Mouse (Mus musculus) MEL (cell line): ENCODE results near the gene Fbxo17.

Source experiments
- CTCF ChIP-seq, 3 experiments: IDR thresholded peaks in 2 of 3; conservative IDR thresholded peaks in 1 of 3; 2 replicates each; pipeline ENCODE4 v1.5.1; 2011 to 2012; ENCODE audit warnings: low read length in 3 of 3, low read depth in 2 of 3, mild to moderate bottlenecking in 2 of 3, improper control_type of control experiment in 1 of 3, inconsistent platforms in 1 of 3, mixed read lengths in 1 of 3, moderate library complexity in 1 of 3; ENCODE audit not compliant: control insufficient read depth in 1 of 3, insufficient read depth in 1 of 3, poor library complexity in 1 of 3, severe bottlenecking in 1 of 3
- EP300 ChIP-seq, 2 experiments: IDR thresholded peaks; 2 replicates each; pipeline ENCODE4 v1.6.1; 2011; ENCODE audit warnings: improper control_type of control experiment in 2 of 2, low read length in 2 of 2, low read depth in 1 of 2, mild to moderate bottlenecking in 1 of 2
- MEF2A ChIP-seq: IDR thresholded peaks from 2 replicates; pipeline ENCODE4 v1.6.1; 2014; ENCODE audit warnings: low read depth, mild to moderate bottlenecking, inconsistent platforms, low read length, improper control_type of control experiment; ENCODE audit not compliant: poor library complexity, insufficient replicate concordance, severe bottlenecking; ENCODE audit errors: extremely low read depth
- MYC ChIP-seq: IDR thresholded peaks from 2 replicates; pipeline ENCODE4 v1.6.1; 2011; ENCODE audit warnings: low read depth, mild to moderate bottlenecking, low read length, improper control_type of control experiment, moderate library complexity
- POLR2A ChIP-seq, 2 experiments: IDR thresholded peaks; 2 replicates each; pipeline ENCODE4 v1.6.1; 2011 to 2012; ENCODE audit warnings: low read length in 2 of 2, mild to moderate bottlenecking in 2 of 2, control low read depth in 1 of 2, improper control_type of control experiment in 1 of 2, low read depth in 1 of 2, moderate library complexity in 1 of 2; ENCODE audit not compliant: control insufficient read depth in 1 of 2, insufficient read depth in 1 of 2, poor library complexity in 1 of 2
- POLR2AphosphoS2 ChIP-seq: IDR thresholded peaks from 2 replicates; pipeline ENCODE4 v1.6.1; 2011; ENCODE audit warnings: low read length, improper control_type of control experiment
- RCOR1 ChIP-seq: IDR thresholded peaks from 2 replicates; pipeline ENCODE4 v1.6.1; 2012; ENCODE audit warnings: low read depth, mild to moderate bottlenecking, inconsistent platforms, low read length, improper control_type of control experiment
- SIN3A ChIP-seq: IDR thresholded peaks from 2 replicates; pipeline ENCODE4 v1.6.1; 2012; ENCODE audit warnings: low read length, improper control_type of control experiment, inconsistent platforms
- SMC3 ChIP-seq: IDR thresholded peaks from 2 replicates; pipeline ENCODE4 v1.6.1; 2011; ENCODE audit warnings: low read depth, low read length, improper control_type of control experiment
- TAL1 ChIP-seq: IDR thresholded peaks from 2 replicates; pipeline ENCODE4 v1.6.1; 2012; ENCODE audit warnings: mild to moderate bottlenecking, inconsistent platforms, low read length, moderate library complexity, mixed read lengths
- TBP ChIP-seq: IDR thresholded peaks from 2 replicates; pipeline ENCODE4 v1.8.0; 2011; ENCODE audit warnings: low read depth, low read length, improper control_type of control experiment
- UBTF ChIP-seq: IDR thresholded peaks from 2 replicates; pipeline ENCODE4 v1.6.1; 2012; ENCODE audit warnings: low read depth, mild to moderate bottlenecking, inconsistent platforms, low read length, improper control_type of control experiment, moderate library complexity, borderline replicate concordance; ENCODE audit not compliant: insufficient read depth
- USF2 ChIP-seq, 2 experiments: IDR thresholded peaks; 2 replicates each; pipeline ENCODE4 v1.6.1; 2011 to 2012; ENCODE audit warnings: improper control_type of control experiment in 2 of 2, low read length in 2 of 2, borderline replicate concordance in 1 of 2, inconsistent platforms in 1 of 2, low read depth in 1 of 2, mild to moderate bottlenecking in 1 of 2; ENCODE audit not compliant: insufficient read depth in 1 of 2

DNA sequence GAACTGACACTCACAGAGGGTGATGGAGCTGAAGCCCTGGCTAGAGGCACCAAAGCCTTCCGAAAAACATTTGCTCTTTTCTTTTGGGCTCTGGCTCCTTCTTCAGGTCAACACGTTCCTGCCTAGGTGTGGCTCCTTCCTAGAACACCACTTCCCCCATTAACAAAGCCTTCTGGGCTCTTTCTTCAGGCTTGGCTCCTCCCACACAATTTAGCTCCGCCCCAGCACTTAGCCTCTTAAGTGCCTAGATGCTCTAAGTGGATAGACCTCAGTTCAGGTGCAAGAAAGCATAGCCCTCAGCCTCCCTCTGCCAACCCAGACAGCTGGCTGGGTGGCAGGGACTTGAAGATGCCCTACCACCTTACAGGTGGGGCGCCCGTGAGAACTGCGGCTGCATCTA is 19.1 kb downstream of the Fbxo17 start:
- TF ChIP-seq CTCF (IDR thresholded peaks at IDR 0.05 in 2 of 3, conservative IDR thresholded peaks at IDR 0.05 in 1 of 3; ENCODE audit: control insufficient read depth in 1 of 3, insufficient read depth in 1 of 3, low read depth in 2 of 3, low read length in 3 of 3, poor library complexity in 1 of 3, severe bottlenecking in 1 of 3) (no peak), SIN3A (no peak), POLR2AphosphoS2 (no peak), POLR2A (IDR thresholded peaks at IDR 0.05; ENCODE audit: control insufficient read depth in 1 of 2, insufficient read depth in 1 of 2, low read depth in 1 of 2, low read length in 2 of 2, poor library complexity in 1 of 2) (no peak), UBTF (no peak), RCOR1 (no peak), USF2 (IDR thresholded peaks at IDR 0.05; ENCODE audit: borderline replicate concordance in 1 of 2, insufficient read depth in 1 of 2, low read depth in 1 of 2, low read length in 2 of 2) (no peak), MYC (no peak), EP300 (IDR thresholded peaks at IDR 0.05; ENCODE audit: low read depth in 1 of 2, low read length in 2 of 2) (no peak), MEF2A (no peak), TBP (no peak), SMC3 (no peak), TAL1 (no peak)
